Mouse (Mus musculus) forebrain, embryonic 14.5 days (tissue): Measurements from ENCODE around the gene Aaas. TPM values are rescaled to one million over a fixed set of nuclear protein-coding genes. Genes with fewer than 3 reads are reported as not detected.

Experiments
- ATAC-seq: fragments of 200-750 bp; cut with Nextera tagmentation; 2 replicates; pipeline ENCODE4 v1.8.0; 2017; ENCODE audit warnings: mild to moderate bottlenecking, moderate library complexity
- DNase-seq: peaks from one replicate; pipeline ENCODE4 v3.0.0-alpha.2; 2015; ENCODE audit warnings: low spot score
- H3K27ac ChIP-seq: fragments of 300-500 bp; sonication (generic); 2 replicates; pipeline ENCODE4 v1.5.1; 2014; ENCODE audit warnings: low read depth, mild to moderate bottlenecking, control low read depth, low read length, moderate library complexity
- H3K27me3 ChIP-seq: fragments of 300-500 bp; sonication (generic); replicated peaks from 2 replicates; pipeline ENCODE4 v1.6.1; 2014; ENCODE audit warnings: low read length, control low read depth, mixed read lengths; ENCODE audit not compliant: control insufficient read depth, insufficient read depth
- H3K36me3 ChIP-seq: fragments of 300-500 bp; sonication (generic); 2 replicates; pipeline ENCODE4 v1.6.1; 2014; ENCODE audit warnings: low read length, control low read depth; ENCODE audit not compliant: control insufficient read depth, insufficient read depth
- H3K4me1 ChIP-seq: fragments of 300-500 bp; sonication (generic); 2 replicates; pipeline ENCODE4 v1.6.1; 2014; ENCODE audit warnings: antibody characterized with exemption, low read length, control low read depth; ENCODE audit not compliant: control insufficient read depth, insufficient read depth
- H3K4me2 ChIP-seq: fragments of 300-500 bp; sonication (generic); 2 replicates; pipeline ENCODE4 v1.6.1; 2014; ENCODE audit warnings: mild to moderate bottlenecking, control low read depth, low read length
- H3K4me3 ChIP-seq: fragments of 300-500 bp; sonication (generic); 2 replicates; pipeline ENCODE4 v1.5.1; 2014; ENCODE audit warnings: low read depth, low read length, control low read depth
- H3K9ac ChIP-seq: fragments of 300-500 bp; sonication (generic); 2 replicates; pipeline ENCODE4 v1.6.1; 2014; ENCODE audit warnings: mild to moderate bottlenecking, low read length, control low read depth, moderate library complexity
- H3K9me3 ChIP-seq: fragments of 300-500 bp; sonication (generic); replicated peaks from 2 replicates; pipeline ENCODE4 v1.6.1; 2016; ENCODE audit warnings: low read length, control low read depth, mixed read lengths; ENCODE audit not compliant: control insufficient read depth
- WGBS: fragments of 180-500 bp; shearing (Covaris S2); extraction: QIAGEN DNeasy Blood & Tissue Kit; methylation state at CpG from one replicate; pipeline ENCODE4 v1.1.7; 2014; 5-methylcytosine and 5-hydroxymethylcytosine counted together
- polyA plus RNA-seq: library from polyadenylated mRNA; unstranded; fragments of >200 nt; fragmentation: Nextera tagmentation; extraction: Ambion mirVana; gene quantifications from 2 replicates; pipeline ENCODE4 v1.2.1, GENCODE M21; 2014

Gene Aaas
- 43.2 and 48.2 TPM in 2 replicates for polyA plus RNA-seq

- H3K27ac ChIP-seq = no peak within 1 kb of the TSS
- peak within 1 kb of the TSS; percentile 90 for H3K4me2 ChIP-seq
- ATAC-seq = peak; percentile 94
- H3K27me3 ChIP-seq = no peaks in the 10 kb centered on the region
- H3K9ac ChIP-seq = peak within 1 kb of the TSS; percentile 73
- peak; percentile 98 for DNase-seq
- peaks cover 7% of the 10 kb centered on the region; the same call in 1 of the 2 replicates for H3K4me1 ChIP-seq
- H3K9me3 ChIP-seq = no peaks in the 10 kb centered on the region
- H3K4me3 ChIP-seq = peak within 1 kb of the TSS; percentile 59
- under 1% methylated on average over 56 of the region's 56 CpGs for WGBS
- H3K36me3 ChIP-seq = peaks cover 14% of the 10 kb centered on the region
Observed at GRCm38 (mm10) chr15:102350138-102350941, at the start of gene Aaas. Aaas (minus strand) TSS chr15:102350771.

GRCm38 (mm10) chr15:102399229-102400221, 49.0 kb upstream of the Aaas start:
- Histone ChIP-seq H3K4me3 (peak overlapping the region; percentile 37), H3K9me3 (no peaks in the 10 kb centered on the region), H3K4me1 (peaks cover 6% of the 10 kb centered on the region; the same call in 1 of the 2 replicates), H3K36me3 (no peaks in the 10 kb centered on the region), H3K27me3 (no peaks in the 10 kb centered on the region), H3K4me2 (peak overlapping the region; percentile 67), H3K27ac (no peak overlapping the region), H3K9ac (peak overlapping the region; percentile 59)
- DNase-seq = peak; percentile 60
- 5% methylated on average over 34 of the region's 34 CpGs for WGBS
- peak; percentile 66 for ATAC-seq

GRCm38 (mm10) chr15:102398629-102399028, 48.1 kb upstream of the Aaas start:
- 24% methylated on average over 5 of the region's 5 CpGs for WGBS
- H3K4me2 ChIP-seq = no peak overlapping the region
- no peaks in the 10 kb centered on the region for H3K27me3 ChIP-seq
- DNase-seq (no peak), ATAC-seq (no peak)
- peaks cover 6% of the 10 kb centered on the region; the same call in 1 of the 2 replicates for H3K4me1 ChIP-seq
- H3K27ac ChIP-seq = no peak overlapping the region
- no peaks in the 10 kb centered on the region for H3K36me3 ChIP-seq
- H3K4me3 ChIP-seq = no peak overlapping the region
- H3K9ac ChIP-seq = no peak overlapping the region
- no peaks in the 10 kb centered on the region for H3K9me3 ChIP-seq

- WGBS = 27% methylated on average over 3 of the region's 3 CpGs
- Histone ChIP-seq H3K27ac (no peak overlapping the region), H3K9ac (no peak overlapping the region), H3K4me1 (peaks cover 6% of the 10 kb centered on the region; the same call in 1 of the 2 replicates), H3K36me3 (no peaks in the 10 kb centered on the region), H3K4me2 (no peak overlapping the region), H3K9me3 (no peaks in the 10 kb centered on the region), H3K4me3 (no peak overlapping the region), H3K27me3 (no peaks in the 10 kb centered on the region)
- no peak for DNase-seq
- ATAC-seq = no peak
Observed at GRCm38 (mm10) chr15:102395061-102395460, 44.5 kb upstream of the Aaas start.

- no peaks in the 10 kb centered on the region for H3K36me3 ChIP-seq
- DNase-seq (no peak), ATAC-seq (no peak)
- no peak overlapping the region for H3K4me3 ChIP-seq
- no peak overlapping the region for H3K4me2 ChIP-seq
- no peak overlapping the region for H3K27ac ChIP-seq
- H3K27me3 ChIP-seq = no peaks in the 10 kb centered on the region
- H3K9ac ChIP-seq = no peak overlapping the region
- H3K9me3 ChIP-seq = no peaks in the 10 kb centered on the region
- H3K4me1 ChIP-seq = no peaks in the 10 kb centered on the region
Observed at GRCm38 (mm10) chr15:102393584-102394014, 43.0 kb upstream of the Aaas start.

- WGBS = 26% methylated on average over 2 of the region's 2 CpGs
- no peak overlapping the region for H3K27ac ChIP-seq
- H3K4me2 ChIP-seq = no peak overlapping the region
- no peaks in the 10 kb centered on the region for H3K4me1 ChIP-seq
- no peaks in the 10 kb centered on the region for H3K36me3 ChIP-seq
- H3K27me3 ChIP-seq = no peaks in the 10 kb centered on the region
- ATAC-seq (no peak), DNase-seq (no peak)
- H3K4me3 ChIP-seq = no peak overlapping the region
- no peak overlapping the region for H3K9ac ChIP-seq
- no peaks in the 10 kb centered on the region for H3K9me3 ChIP-seq
Observed at GRCm38 (mm10) chr15:102392520-102392919, 41.9 kb upstream of the Aaas start.

- no peak overlapping the region for H3K4me2 ChIP-seq
- H3K4me1 ChIP-seq = no peaks in the 10 kb centered on the region
- H3K27ac ChIP-seq = no peak overlapping the region
- H3K4me3 ChIP-seq = no peak overlapping the region
- WGBS = 91% methylated on average over 3 of the region's 3 CpGs
- no peak for DNase-seq
- ATAC-seq = no peak
- H3K9ac ChIP-seq = no peak overlapping the region
- no peaks in the 10 kb centered on the region for H3K36me3 ChIP-seq
- no peaks in the 10 kb centered on the region for H3K9me3 ChIP-seq
- no peaks in the 10 kb centered on the region for H3K27me3 ChIP-seq
Observed at GRCm38 (mm10) chr15:102388942-102389341, 38.4 kb upstream of the Aaas start.

- whole genome bisulfite sequencing = 51% methylated on average over 9 of the region's 9 CpGs
- Histone ChIP-seq H3K4me1 (no peaks in the 10 kb centered on the region), H3K4me2 (no peak overlapping the region), H3K9me3 (no peaks in the 10 kb centered on the region), H3K4me3 (no peak overlapping the region), H3K9ac (no peak overlapping the region), H3K27ac (no peak overlapping the region), H3K27me3 (no peaks in the 10 kb centered on the region), H3K36me3 (no peaks in the 10 kb centered on the region)
- DNase-seq = no peak
- no peak for ATAC-seq
Observed at GRCm38 (mm10) chr15:102386640-102387039, 36.1 kb upstream of the Aaas start.
